Mouse (Mus musculus) myocyte (in vitro differentiated cells): Measurements from ENCODE around the gene Pdzd8. TPM values are rescaled to one million over a fixed set of nuclear protein-coding genes. Genes with fewer than 3 reads are reported as not detected.

Experiments
- H3K27me3 ChIP-seq: one replicate; pipeline ENCODE4 v1.6.1; 2011; ENCODE audit not compliant: control insufficient read depth, insufficient read depth, insufficient read length
- H3K36me3 ChIP-seq: one replicate; pipeline ENCODE4 v1.6.1; 2011; ENCODE audit not compliant: control insufficient read depth, insufficient read depth
- H3K4me2 ChIP-seq: one replicate; pipeline ENCODE4 v1.6.1; 2011; ENCODE audit warnings: low read depth, control low read depth
- H3K4me3 ChIP-seq: one replicate; pipeline ENCODE4 v1.5.1; 2011; ENCODE audit warnings: mild to moderate bottlenecking, control low read depth, moderate library complexity
- H3K79me2 ChIP-seq: one replicate; pipeline ENCODE4 v1.6.1; 2011; ENCODE audit not compliant: control insufficient read depth, insufficient read depth
- H3ac ChIP-seq: one replicate; pipeline ENCODE4 v1.6.1; 2011; ENCODE audit not compliant: control insufficient read depth, insufficient read length
- CEBPB ChIP-seq: IDR thresholded peaks from 2 replicates; pipeline ENCODE4 v1.6.1; 2011; ENCODE audit warnings: mild to moderate bottlenecking, moderate library complexity; ENCODE audit not compliant: poor library complexity, insufficient read depth, severe bottlenecking
- E2F4 ChIP-seq: IDR thresholded peaks from one replicate; pipeline ENCODE4 v1.6.1; 2011; ENCODE audit warnings: mild to moderate bottlenecking, control low read depth, moderate library complexity; ENCODE audit not compliant: insufficient read depth
- MAX ChIP-seq: IDR thresholded peaks from one replicate; pipeline ENCODE4 v1.6.1; 2011; ENCODE audit warnings: low read depth, mild to moderate bottlenecking, control low read depth
- MYOD1 ChIP-seq, 3 experiments: IDR thresholded peaks; one replicate each; pipeline ENCODE4 v1.6.1; 2011; ENCODE audit warnings: control low read depth in 2 of 3, low read depth in 2 of 3, mild to moderate bottlenecking in 2 of 3, moderate library complexity in 1 of 3; ENCODE audit not compliant: insufficient read length in 2 of 3, control insufficient read depth in 1 of 3
- MYOG ChIP-seq, 3 experiments: IDR thresholded peaks; one replicate each; pipeline ENCODE4 v1.6.1; 2011; ENCODE audit warnings: control low read depth in 2 of 3, low read depth in 2 of 3, mild to moderate bottlenecking in 2 of 3; ENCODE audit not compliant: insufficient read length in 2 of 3, control insufficient read depth in 1 of 3, insufficient read depth in 1 of 3
- POLR2A ChIP-seq: IDR thresholded peaks from one replicate; pipeline ENCODE4 v1.6.1; 2011; ENCODE audit warnings: low read depth, mild to moderate bottlenecking, control low read depth, moderate library complexity; ENCODE audit not compliant: insufficient read length
- POLR2AphosphoS2 ChIP-seq: IDR thresholded peaks from one replicate; pipeline ENCODE4 v1.6.1; 2011; ENCODE audit warnings: low read depth, control low read depth; ENCODE audit not compliant: insufficient read length
- REST ChIP-seq: IDR thresholded peaks from one replicate; pipeline ENCODE4 v1.6.1; 2011; ENCODE audit warnings: mild to moderate bottlenecking, control low read depth, moderate library complexity; ENCODE audit not compliant: insufficient read depth, insufficient read length
- SRF ChIP-seq: IDR thresholded peaks from one replicate; pipeline ENCODE4 v1.6.1; 2011; ENCODE audit warnings: low read depth; ENCODE audit not compliant: control insufficient read depth, insufficient read length
- TCF12 ChIP-seq: IDR thresholded peaks from one replicate; pipeline ENCODE4 v1.6.1; 2011; ENCODE audit warnings: mild to moderate bottlenecking, control low read depth; ENCODE audit not compliant: poor library complexity, insufficient read depth, severe bottlenecking
- TCF3 ChIP-seq: IDR thresholded peaks from one replicate; pipeline ENCODE4 v1.6.1; 2011; ENCODE audit warnings: low read depth, control low read depth; ENCODE audit not compliant: insufficient read length
- USF1 ChIP-seq: IDR thresholded peaks from one replicate; pipeline ENCODE4 v1.6.1; 2011; ENCODE audit warnings: low read depth, mild to moderate bottlenecking, control low read depth, moderate library complexity
- polyA plus RNA-seq: library from polyadenylated mRNA; unstranded; fragments of >200 nt; fragmentation: generic; extraction: Trizol; gene quantifications from one replicate; pipeline ENCODE4 v1.2.1, GENCODE M21; 2012; ENCODE audit warnings: missing spikeins

Pdzd8 gene
- polyA plus RNA-seq, 1 experiment: 12.2 TPM

DNA sequence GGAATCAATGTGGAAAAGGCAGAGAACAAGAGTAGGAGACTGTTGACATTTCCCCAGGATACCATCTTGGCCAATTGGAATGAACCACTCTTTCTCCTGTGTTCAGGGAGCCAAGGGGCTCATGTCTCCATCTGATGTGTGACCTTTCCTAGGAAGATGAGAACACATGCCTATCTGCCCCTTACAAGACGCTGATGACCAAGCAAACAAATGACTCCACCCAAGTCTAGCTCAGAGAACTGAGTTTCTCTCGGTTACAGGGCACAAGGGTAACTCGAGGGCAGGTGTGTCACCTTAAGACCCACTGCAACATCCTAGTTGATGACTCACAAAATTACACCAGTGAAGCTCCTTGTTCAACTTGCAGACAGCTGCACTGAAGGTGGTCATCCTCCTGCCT, 18.1 kb upstream of the Pdzd8 start:
- Histone ChIP-seq H3K27me3 (no peaks in the 10 kb centered on the region), H3K4me2 (no peak overlapping the region), H3ac (no peak overlapping the region), H3K36me3 (no peaks in the 10 kb centered on the region), H3K4me3 (no peak overlapping the region), H3K79me2 (no peaks in the 10 kb centered on the region)
- no peak for TF ChIP-seq TCF12

DNA sequence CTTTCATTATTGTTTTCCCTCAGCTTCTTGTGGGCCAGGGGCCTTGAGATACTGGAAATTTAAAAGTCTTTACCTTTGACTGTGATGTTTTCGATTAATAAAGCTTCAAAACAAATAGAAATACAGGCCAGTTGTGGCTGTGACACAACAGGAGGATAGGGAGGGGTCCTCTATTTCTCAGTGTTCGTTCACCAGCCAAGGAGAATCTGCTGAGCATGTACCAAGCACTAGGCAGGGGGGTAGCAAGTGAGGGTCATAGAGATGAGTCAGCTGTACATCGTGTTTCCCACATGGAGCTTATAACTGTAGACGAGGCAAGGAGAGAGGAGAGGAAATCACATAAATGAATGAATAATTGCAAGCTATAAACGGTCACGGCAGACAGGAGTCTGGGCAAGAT, 17.1 kb upstream of the Pdzd8 start:
- Histone ChIP-seq H3ac (no peak overlapping the region), H3K79me2 (no peaks in the 10 kb centered on the region), H3K4me2 (no peak overlapping the region), H3K36me3 (no peaks in the 10 kb centered on the region), H3K4me3 (no peak overlapping the region), H3K27me3 (no peaks in the 10 kb centered on the region)
- TF ChIP-seq SRF (no peak), POLR2A (no peak), E2F4 (no peak)

DNA sequence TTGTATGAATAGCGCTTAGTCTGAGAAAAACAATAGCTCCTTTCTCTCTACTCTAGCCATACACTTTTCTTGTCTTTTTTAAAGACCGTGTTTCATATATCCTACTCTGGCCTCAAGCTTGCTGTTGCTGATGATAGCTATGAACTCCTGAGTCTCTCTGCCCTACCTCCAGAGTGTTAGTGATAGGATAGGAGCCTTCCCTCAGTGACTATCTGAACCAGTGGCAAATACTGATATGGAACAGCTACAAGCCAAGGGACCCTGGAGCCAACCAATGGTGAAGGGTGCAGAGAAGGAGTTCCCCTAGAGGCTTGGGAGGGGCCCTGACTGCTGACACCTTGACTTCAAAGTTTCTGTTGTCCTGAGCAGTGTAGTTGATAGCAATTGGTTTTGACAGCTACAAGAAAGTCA, 14.9 kb upstream of the Pdzd8 start:
- no peak overlapping the region for H3K4me3 ChIP-seq
- peaks cover 9% of the 10 kb centered on the region for H3K27me3 ChIP-seq
- H3K79me2 ChIP-seq: no peaks in the 10 kb centered on the region
- no peak overlapping the region for H3ac ChIP-seq
- no peak overlapping the region for H3K4me2 ChIP-seq
- no peaks in the 10 kb centered on the region for H3K36me3 ChIP-seq
- TF ChIP-seq USF1 (no peak), POLR2AphosphoS2 (no peak), TCF12 (no peak), E2F4 (no peak), MYOD1 (IDR thresholded peaks at IDR 0.05; ENCODE audit: control insufficient read depth in 1 of 3, insufficient read length in 2 of 3, low read depth in 2 of 3) (no peak), MAX (no peak), POLR2A (no peak), SRF (no peak), TCF3 (no peak), CEBPB (no peak), REST (no peak), MYOG (IDR thresholded peaks at IDR 0.05; ENCODE audit: control insufficient read depth in 1 of 3, insufficient read depth in 1 of 3, insufficient read length in 2 of 3, low read depth in 2 of 3) (no peak)

DNA sequence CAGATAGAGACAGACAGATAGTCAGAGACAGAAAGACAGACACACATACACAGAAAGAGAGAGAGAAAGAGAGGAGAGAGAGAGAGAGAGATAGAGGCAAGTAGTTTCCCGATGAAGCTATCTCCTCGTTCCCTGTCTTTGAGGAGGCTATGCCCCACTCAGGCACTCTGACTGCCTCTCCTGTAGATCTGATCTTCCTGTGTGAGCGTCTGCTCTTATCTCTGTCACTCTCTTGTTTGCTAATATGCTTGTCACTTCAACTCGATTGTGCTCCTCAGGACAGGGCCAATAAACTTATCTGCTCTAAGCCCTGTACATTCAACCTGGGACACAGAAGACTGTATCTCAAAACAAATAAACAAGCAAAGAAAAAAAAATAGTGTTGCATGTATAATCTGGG, 13.6 kb upstream of the Pdzd8 start:
- H3K36me3 ChIP-seq: no peaks in the 10 kb centered on the region
- no peak overlapping the region for H3ac ChIP-seq
- no peak overlapping the region for H3K4me3 ChIP-seq
- H3K79me2 ChIP-seq: no peaks in the 10 kb centered on the region
- peaks cover 9% of the 10 kb centered on the region for H3K27me3 ChIP-seq
- no peak overlapping the region for H3K4me2 ChIP-seq
- TF ChIP-seq MYOG (IDR thresholded peaks at IDR 0.05; ENCODE audit: control insufficient read depth in 1 of 3, insufficient read depth in 1 of 3, insufficient read length in 2 of 3, low read depth in 2 of 3) (no peak), TCF3 (no peak), TCF12 (no peak)

DNA sequence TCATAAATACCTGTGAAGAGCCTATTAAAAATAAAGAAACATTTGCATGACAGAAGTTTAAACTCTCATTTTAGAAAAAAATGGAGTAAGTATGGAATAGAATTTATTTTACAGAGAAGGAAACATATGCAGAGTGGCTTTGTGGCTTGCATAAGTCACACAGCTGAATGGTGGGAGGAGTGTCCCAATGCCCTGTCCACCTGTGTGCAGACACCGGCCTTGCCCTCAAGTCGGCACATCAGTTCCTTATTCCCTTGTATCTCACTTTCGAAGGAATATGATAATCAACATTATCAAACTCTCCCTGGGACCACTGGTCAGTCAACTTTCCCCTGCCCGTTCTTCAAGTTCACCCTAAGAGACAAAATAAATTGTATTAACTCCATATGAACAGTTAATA, 12.3 kb upstream of the Pdzd8 start:
- no peaks in the 10 kb centered on the region for H3K79me2 ChIP-seq
- TF ChIP-seq SRF: no peak
- TF ChIP-seq REST: no peak
- TF ChIP-seq E2F4: no peak
- TF ChIP-seq TCF12: no peak
- TF ChIP-seq MAX: no peak
- no peak for TF ChIP-seq TCF3
- no peak for TF ChIP-seq MYOG (IDR thresholded peaks at IDR 0.05; ENCODE audit: control insufficient read depth in 1 of 3, insufficient read depth in 1 of 3, insufficient read length in 2 of 3, low read depth in 2 of 3)
- TF ChIP-seq POLR2A: no peak
- no peak for TF ChIP-seq CEBPB
- no peak for TF ChIP-seq MYOD1 (IDR thresholded peaks at IDR 0.05; ENCODE audit: control insufficient read depth in 1 of 3, insufficient read length in 2 of 3, low read depth in 2 of 3)
- TF ChIP-seq POLR2AphosphoS2: no peak
- no peak for TF ChIP-seq USF1
- no peaks in the 10 kb centered on the region for H3K36me3 ChIP-seq
- H3K4me3 ChIP-seq: no peak overlapping the region
- H3K27me3 ChIP-seq: peaks cover 21% of the 10 kb centered on the region
- H3ac ChIP-seq: no peak overlapping the region
- H3K4me2 ChIP-seq: no peak overlapping the region

DNA sequence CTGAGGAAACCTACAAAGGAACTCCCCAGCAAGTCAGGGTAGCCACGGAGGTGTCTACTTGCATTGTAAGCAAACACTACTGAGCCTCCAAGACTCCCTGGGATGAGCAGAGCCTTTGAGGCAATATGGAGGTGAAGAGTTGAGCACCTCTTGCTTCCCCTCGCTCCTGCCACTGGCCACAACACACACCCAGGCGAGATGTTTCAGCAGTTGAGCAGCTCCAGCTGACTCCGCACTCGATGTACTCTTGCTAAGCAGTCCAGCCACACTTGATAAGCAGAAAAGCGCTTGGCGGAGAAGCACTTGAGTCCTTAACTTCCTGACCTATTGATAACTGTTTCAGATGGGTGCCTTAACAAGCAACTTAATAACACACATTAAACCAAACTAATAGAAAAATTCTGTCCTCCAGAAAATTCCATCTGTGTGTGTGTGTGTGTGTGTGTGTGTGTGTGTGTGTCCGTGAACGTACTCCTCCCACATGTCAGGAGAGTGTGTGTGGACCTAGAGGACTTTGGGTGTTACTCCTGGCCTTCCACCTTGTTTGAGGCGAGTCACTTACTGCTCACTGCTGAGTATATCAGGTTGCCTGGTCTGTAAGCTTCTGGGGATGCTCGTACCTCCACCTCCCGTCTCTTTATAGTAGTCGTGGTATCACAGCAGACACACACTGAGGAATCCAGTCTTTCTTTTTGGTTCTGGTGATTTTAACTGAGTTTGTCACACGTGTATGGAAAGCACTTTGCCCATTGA, 11.4 kb upstream of the Pdzd8 start:
- Histone ChIP-seq H3K4me3 (no peak overlapping the region), H3K27me3 (peaks cover 24% of the 10 kb centered on the region), H3K4me2 (no peak overlapping the region), H3K79me2 (no peaks in the 10 kb centered on the region), H3ac (no peak overlapping the region), H3K36me3 (no peaks in the 10 kb centered on the region)
- TF ChIP-seq POLR2AphosphoS2: no peak
- TF ChIP-seq MYOG (IDR thresholded peaks at IDR 0.05; ENCODE audit: control insufficient read depth in 1 of 3, insufficient read depth in 1 of 3, insufficient read length in 2 of 3, low read depth in 2 of 3): no peak
- TF ChIP-seq MAX: no peak
- TF ChIP-seq USF1: no peak
- no peak for TF ChIP-seq SRF
- TF ChIP-seq TCF12: no peak
- TF ChIP-seq POLR2A: no peak
- no peak for TF ChIP-seq REST
- no peak for TF ChIP-seq MYOD1 (IDR thresholded peaks at IDR 0.05; ENCODE audit: control insufficient read depth in 1 of 3, insufficient read length in 2 of 3, low read depth in 2 of 3)
- TF ChIP-seq E2F4: no peak
- TF ChIP-seq TCF3: no peak
- no peak for TF ChIP-seq CEBPB
